Mouse (Mus musculus): ENCODE results near the gene Zpbp2.
"Not testable (repeated sequence)": the region's sequence is repeated elsewhere in the genome, so short reads cannot be mapped to it uniquely, and the experiment has no call there.

Gene Zpbp2

GRCm38 (mm10) chr11:98590548-98591445 lies 39.9 kb downstream of the Zpbp2 start:
- no peak for DNase-seq (ENCODE audit: low spot score)

DNA sequence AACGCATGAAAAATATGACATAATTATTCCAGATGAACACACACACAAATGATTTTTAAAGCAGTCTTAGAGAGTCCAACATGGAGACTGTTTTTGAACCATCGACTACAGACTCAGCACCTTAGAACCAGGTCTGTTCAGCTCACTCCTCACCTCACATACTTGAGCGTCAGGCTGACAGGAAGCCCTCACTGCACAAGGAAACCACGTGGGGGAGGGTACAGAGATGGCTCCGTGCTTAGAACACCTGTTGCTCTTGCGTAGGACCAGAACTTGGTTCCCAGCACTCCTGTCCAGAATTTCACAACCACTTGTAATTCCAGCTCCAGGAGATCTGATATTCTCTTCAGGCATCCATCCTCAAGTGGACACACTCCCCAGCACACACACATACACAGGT lies 44.1 kb downstream of the Zpbp2 start:
- no peak for DNase-seq (ENCODE audit: low spot score)

DNA sequence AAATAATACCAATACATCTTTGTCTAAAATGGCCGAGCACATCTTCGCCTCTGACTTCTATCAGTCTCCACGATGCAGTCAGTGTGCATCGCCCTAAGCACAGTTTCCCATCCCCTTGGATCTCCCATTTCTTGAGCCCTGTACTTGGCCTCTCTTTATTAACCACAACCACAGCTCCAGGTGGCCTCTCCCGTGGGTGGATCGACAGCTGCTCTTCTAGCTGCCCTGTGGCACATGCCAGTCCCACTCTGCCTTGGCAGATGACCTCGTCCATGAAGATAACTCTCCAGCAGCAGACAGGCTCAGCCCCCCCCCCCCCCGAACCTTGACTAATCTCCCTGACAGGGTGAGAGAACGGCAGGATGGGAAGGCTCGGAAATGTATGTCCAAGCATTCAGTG lies 44.6 kb downstream of the Zpbp2 start:
- no peak for DNase-seq (ENCODE audit: low spot score)

DNA sequence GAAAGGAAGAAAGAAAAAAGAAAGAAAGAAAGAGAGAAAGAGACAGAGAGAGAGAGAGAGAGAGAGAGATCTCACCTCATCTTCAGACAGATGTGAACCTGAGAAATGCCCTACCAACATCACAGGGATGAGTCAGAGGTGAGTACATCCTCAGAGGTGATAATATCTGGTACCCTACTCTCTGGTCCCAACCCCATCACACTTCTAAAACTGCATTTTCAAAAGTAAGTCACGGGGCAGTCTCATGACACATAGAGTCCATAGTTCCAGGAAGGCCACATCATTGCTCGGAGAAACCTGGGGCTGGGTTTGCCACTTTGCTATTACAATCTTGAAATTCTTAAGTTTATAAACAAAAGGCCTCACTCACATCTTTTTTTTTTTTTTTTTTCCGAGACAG lies 45.1 kb downstream of the Zpbp2 start:
- DNase-seq (ENCODE audit: low spot score), result no peak

DNA sequence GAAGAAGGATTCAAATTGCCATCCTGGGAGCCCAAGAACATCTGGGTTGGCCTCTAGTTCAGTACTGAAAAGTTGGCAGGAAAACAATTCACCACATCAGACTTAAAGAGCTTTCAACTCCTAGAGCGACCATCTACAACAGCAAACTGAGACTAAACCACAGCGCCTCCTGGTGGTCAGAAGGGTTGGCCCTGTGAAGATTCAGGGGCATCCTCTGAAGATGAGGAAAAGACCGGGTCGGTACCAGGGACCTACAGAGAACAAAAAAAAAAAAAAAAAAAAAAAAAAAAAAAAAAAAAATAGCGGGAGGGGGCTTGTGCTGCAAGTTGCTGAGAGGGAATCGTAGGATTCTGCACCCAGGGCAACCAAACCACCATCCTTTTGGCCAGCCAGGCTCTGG lies 46.5 kb downstream of the Zpbp2 start:
- peak; percentile 74 for DNase-seq (ENCODE audit: low spot score)

- DNase-seq (ENCODE audit: low spot score), result no peak
These were observed 47.1 kb downstream of the Zpbp2 start, which contains the start of gene Lrrc3c for GRCm38 (mm10) chr11:98597991-98598390. Gene Lrrc3c (plus strand): TSS chr11:98598291.

DNA sequence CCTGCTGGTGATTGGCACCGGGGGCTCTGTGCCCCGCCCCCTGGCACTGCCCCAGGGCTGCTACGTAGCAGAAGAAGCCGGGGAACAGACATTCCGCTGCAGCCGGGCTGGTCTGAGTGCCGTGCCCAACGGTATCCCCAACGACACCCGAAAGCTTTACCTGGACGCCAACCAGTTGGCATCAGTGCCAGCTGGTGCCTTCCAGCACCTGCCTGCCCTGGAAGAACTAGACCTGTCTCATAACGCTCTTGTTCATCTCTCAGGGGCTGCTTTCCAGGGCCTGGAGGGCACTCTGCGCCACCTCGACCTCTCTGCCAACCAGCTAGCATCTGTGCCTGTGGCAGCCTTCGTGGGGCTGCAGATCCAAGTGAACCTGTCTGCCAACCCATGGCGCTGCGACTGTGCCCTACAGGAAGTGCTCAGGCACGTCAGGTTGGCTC lies 48.0 kb downstream of the Zpbp2 start:
- no peak for DNase-seq (ENCODE audit: low spot score)

- no peak for DNase-seq (ENCODE audit: low spot score)
These were observed 48.4 kb downstream of the Zpbp2 start for GRCm38 (mm10) chr11:98599291-98599690.

- DNase-seq (ENCODE audit: low spot score), result no peak
These were observed 51.3 kb downstream of the Zpbp2 start for GRCm38 (mm10) chr11:98602090-98602690.

DNA sequence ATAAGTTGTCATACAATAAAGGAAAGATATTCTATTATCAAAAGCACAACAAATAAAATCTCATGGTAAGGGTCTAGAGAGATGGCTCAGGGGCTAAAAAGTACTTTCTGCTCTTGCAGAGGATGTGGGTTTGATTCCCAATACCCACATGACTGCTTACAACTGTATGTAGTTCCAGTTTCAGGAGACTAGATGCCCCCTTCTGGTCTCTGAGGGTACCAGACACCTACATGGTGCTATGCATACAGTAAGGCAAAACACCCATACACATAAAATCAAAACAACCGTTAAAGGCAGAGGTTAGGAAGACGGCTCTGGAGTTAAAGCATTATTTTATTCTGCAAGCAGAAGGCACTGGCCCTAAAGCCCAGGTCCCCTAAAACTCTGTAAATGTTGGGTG lies 53.1 kb downstream of the Zpbp2 start:
- DNase-seq (ENCODE audit: low spot score), result no peak

DNA sequence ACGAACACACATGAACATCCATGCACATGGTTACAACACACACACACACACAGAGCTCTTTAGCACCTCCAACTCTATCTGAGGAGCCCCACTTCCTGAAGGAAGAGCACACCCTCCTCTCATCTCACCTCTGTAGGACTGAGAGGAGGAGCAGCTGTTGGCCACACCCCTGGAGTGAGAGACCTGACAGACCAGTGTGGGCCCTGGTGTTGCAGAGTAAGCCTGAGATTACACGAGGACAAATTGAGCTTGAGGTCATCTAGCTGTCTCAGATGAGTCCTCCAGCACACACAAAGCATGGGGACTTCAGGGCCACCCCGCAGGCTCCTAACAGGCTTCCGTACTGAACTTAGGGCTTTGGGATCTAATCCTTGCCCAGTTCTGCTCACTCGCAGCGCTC lies 54.0 kb downstream of the Zpbp2 start:
- DNase-seq (ENCODE audit: low spot score), result not testable (repeated sequence)

DNA sequence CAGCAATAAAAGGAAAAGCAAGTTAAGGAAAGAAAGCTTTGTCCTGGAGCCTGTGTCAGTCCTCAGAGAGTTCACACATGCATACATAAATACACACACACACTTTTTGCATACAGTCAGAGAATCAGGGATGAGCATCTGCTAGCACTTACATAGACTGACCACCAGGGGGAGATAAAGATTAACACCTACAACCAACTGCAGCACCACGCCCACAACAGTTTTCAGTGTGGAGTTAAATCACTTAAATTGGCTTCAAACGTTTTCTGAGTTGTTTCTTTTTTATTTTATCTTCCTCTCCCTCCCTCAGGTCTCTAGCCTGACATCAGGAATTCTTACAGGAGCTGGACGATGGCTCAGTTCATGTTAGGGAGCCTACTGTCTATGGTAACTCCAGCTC lies 55.9 kb downstream of the Zpbp2 start:
- DNase-seq (ENCODE audit: low spot score), result no peak

All from spleen, adult 12 weeks (tissue).